Mouse (Mus musculus) thymus, adult 2 months (tissue): ENCODE measurements around the gene Pank4.

Experiments used
- CTCF ChIP-seq: fragments of 200-500 bp; IDR thresholded peaks from 2 replicates; pipeline ENCODE4 v1.5.1; 2012; ENCODE audit warnings: mild to moderate bottlenecking, control low read depth, low read length, moderate library complexity, borderline replicate concordance; ENCODE audit not compliant: control insufficient read depth, poor library complexity, insufficient read depth; ENCODE audit errors: extremely low read depth
- POLR2A ChIP-seq: fragments of 200-500 bp; IDR thresholded peaks from 2 replicates; pipeline ENCODE4 v1.6.1; 2012; ENCODE audit warnings: mild to moderate bottlenecking, low read length, control low read depth, moderate library complexity; ENCODE audit not compliant: control insufficient read depth, poor library complexity, insufficient read depth; ENCODE audit errors: extremely low read depth

DNA sequence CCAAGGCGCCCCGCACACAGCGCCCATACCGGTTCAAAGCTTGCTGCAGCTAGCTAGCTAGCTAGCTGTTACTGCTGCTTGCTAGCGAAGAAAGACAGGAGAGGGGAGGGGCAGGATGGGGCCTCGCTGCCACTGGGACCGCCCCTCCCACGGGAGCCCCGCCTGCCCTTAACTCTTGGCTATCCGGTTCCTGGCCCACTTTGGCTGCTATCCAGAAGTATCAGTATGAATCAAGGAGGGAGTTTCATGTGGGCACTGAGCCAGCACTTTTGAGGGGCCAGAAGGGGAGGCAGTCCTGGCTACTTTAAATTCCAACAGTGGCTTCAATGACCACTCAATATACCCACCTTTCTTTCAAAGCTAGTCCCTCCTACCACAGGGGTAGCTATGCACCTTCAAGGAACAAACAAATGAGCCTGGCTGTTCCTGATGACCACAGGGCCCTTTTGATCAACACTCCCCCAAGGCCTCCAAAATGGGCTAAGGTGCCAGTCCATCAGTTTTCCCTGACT lies 55.5 kb downstream of the Pank4 start:
- no peak for TF ChIP-seq CTCF
- no peak for TF ChIP-seq POLR2A
